Mouse (Mus musculus): Measurements from ENCODE around the gene Lrrc58.

The Lrrc58 gene

GRCm38 (mm10) chr16:37868506-37869469, 599 bp downstream of the Lrrc58 start:
- DNase-seq (ENCODE audit: low spot score): no peak

GRCm38 (mm10) chr16:37869470-37870231, 1.5 kb downstream of the Lrrc58 start:
- DNase-seq (ENCODE audit: low spot score): no peak

GRCm38 (mm10) chr16:37871112-37871715, 3.0 kb downstream of the Lrrc58 start:
- no peak for DNase-seq (ENCODE audit: low spot score)

- DNase-seq (ENCODE audit: low spot score): no peak
These were observed 6.5 kb downstream of the Lrrc58 start for GRCm38 (mm10) chr16:37874501-37875235.

- DNase-seq (ENCODE audit: low spot score): no peak
These were observed 9.2 kb downstream of the Lrrc58 start for GRCm38 (mm10) chr16:37877406-37877805.

- no peak for DNase-seq (ENCODE audit: low spot score)
These were observed 10.8 kb downstream of the Lrrc58 start for GRCm38 (mm10) chr16:37878951-37879505.

- no peak for DNase-seq (ENCODE audit: low spot score)
These were observed 11.7 kb downstream of the Lrrc58 start for GRCm38 (mm10) chr16:37879750-37880419.

GRCm38 (mm10) chr16:37881168-37881567, 13.0 kb downstream of the Lrrc58 start:
- DNase-seq (ENCODE audit: low spot score): no peak

GRCm38 (mm10) chr16:37888986-37889385, 20.8 kb downstream of the Lrrc58 start:
- no peak for DNase-seq (ENCODE audit: low spot score)

GRCm38 (mm10) chr16:37892667-37893066, 24.5 kb downstream of the Lrrc58 start:
- no peak for DNase-seq (ENCODE audit: low spot score)

GRCm38 (mm10) chr16:37893381-37893780, 25.2 kb downstream of the Lrrc58 start:
- DNase-seq (ENCODE audit: low spot score): no peak

GRCm38 (mm10) chr16:37893942-37894341, 25.8 kb downstream of the Lrrc58 start:
- no peak for DNase-seq (ENCODE audit: low spot score)

GRCm38 (mm10) chr16:37898790-37899189, 30.6 kb downstream of the Lrrc58 start:
- DNase-seq (ENCODE audit: low spot score): no peak

GRCm38 (mm10) chr16:37899357-37899756, 31.2 kb downstream of the Lrrc58 start:
- no peak for DNase-seq (ENCODE audit: low spot score)

GRCm38 (mm10) chr16:37901318-37901717, 33.1 kb downstream of the Lrrc58 start:
- DNase-seq (ENCODE audit: low spot score): no peak

- no peak for DNase-seq (ENCODE audit: low spot score)
These were observed 38.3 kb downstream of the Lrrc58 start for GRCm38 (mm10) chr16:37906456-37906855.

GRCm38 (mm10) chr16:37911086-37911485, 42.9 kb downstream of the Lrrc58 start:
- DNase-seq (ENCODE audit: low spot score): no peak

GRCm38 (mm10) chr16:37916138-37916817, 48.1 kb downstream of the Lrrc58 start, which contains the start of gene Gpr156:
Gene Gpr156, plus strand, starts transcription at chr16:37916496.
- peak; percentile 58 for DNase-seq (ENCODE audit: low spot score)

- no peak for DNase-seq (ENCODE audit: low spot score)
These were observed 48.6 kb downstream of the Lrrc58 start for GRCm38 (mm10) chr16:37916818-37917201.

GRCm38 (mm10) chr16:37919000-37919399, 50.8 kb downstream of the Lrrc58 start:
- no peak for DNase-seq (ENCODE audit: low spot score)
